Mouse (Mus musculus) cerebellum, adult 9-10 months (tissue): ENCODE data around the gene Dclre1c.

Experiments used
- DNase-seq: peaks from one replicate; pipeline ENCODE4 v3.0.0; 2022

The Dclre1c gene

DNA sequence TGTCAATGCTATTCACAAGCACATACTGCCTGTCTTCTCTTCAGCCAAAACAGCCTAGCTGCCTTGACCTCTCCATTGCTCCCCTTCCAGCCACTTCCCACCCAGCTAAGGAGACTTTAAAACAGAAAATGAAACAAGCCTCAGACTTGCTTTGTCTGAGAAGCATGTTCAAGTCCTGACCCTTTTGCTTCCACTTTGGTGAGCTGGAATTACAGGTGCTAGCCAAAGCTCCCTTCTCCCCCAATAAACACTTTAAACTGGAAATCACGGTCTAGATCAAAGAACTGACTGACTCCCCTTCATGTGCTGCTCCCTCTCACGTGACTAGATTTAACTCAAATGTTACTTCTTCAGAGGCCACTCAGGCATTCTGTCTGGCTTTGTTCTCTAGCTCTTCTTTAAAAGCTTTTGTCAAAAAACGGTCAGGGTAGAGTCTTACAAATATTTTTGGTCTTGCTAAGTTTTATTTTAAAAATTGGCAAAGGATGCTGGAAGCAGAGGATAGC, 51.9 kb downstream of the Dclre1c start:
- DNase-seq = peak; percentile 22

- DNase-seq = no peak
These were observed 56.3 kb downstream of the Dclre1c start for GRCm38 (mm10) chr2:3480239-3480638.

DNA sequence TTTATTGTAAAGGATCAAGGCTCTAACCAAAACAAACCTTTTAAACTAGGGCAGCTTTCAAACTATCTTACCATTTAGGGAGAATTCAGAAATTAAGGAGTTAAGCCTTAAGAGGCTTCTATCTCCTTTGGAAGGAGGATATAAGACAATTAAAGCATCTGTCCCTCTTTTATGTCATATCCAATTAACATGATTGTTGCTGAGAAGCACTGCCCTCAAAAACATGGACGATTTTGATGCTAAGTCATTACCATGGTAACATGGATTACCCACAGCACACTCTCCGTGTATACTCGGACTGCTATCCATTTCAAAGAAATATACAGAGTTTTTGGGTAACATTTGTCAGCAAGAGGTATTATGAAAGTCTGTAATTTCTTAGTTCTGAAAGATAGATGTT, 65.9 kb downstream of the Dclre1c start:
- DNase-seq = no peak

DNA sequence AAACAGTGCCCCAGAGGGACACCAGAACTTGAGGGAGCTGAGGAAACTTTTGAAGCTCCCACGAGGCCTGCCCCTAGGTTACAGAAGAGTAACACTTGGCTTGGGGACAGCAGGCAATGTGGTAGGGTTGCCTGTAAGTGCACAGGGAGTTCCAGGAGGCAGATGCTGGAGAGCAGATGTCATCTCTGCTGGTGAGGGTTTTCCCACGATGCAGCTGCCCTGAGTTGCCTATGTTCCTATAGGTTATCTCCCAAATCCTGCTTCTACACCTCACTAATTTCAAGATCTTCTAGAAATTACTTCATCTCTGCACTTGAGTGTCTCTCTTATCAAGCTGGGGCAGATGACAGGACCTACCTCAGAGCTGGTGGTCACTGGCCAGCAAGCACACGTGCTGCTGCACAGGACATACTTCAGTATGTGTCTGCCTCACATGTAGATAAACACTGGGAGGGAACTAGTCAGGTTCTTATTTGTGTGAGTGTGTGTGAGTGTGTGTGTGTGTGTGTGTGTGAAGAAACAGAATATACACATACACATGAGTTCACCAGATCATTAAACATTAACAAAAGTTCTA, 70.0 kb downstream of the Dclre1c start:
- DNase-seq = no peak

- DNase-seq = no peak
These were observed 75.6 kb downstream of the Dclre1c start for GRCm38 (mm10) chr2:3499543-3499942.

DNA sequence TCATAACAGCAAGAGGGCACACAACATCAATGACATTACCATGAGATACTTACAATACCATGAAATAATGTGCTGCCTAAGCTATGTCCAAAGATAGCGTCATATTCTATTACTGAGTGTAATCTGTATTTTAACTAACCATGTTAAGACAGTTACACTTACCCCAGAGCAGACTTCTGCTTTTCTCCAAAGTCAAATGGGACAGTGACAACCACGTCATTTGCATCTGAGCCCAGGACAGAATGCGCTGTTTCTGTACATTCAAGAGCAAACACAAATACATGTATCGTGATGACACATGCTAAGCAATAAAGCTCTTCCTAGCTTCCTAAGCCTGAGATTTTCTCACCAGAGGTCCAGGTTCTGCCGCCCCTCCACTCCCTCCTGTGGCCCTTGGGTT, 77.0 kb downstream of the Dclre1c start:
- DNase-seq = no peak

DNA sequence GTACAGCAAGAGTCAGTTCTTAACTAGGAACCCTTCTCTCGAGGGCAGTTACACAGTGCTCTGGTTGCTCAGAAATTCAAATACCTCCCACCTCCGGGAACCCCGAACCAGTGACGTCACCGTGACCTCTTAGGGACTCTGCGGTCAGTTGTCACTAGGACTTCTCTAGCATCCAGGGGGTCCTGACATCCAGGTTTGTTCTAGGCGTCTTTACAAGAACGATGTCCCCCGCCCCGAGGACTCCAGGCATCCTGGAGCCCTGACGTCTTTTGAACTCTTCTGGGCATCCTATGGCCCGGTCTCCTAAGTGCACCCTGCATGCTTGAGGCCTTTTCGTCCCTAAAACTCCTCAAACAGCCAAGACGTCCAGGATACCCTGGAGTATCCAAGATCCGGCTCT, 88.1 kb downstream of the Dclre1c start:
- DNase-seq = peak; percentile 72

- DNase-seq = peak; percentile 99
These were observed 88.9 kb downstream of the Dclre1c start, which contains the start of the genes Gm45902, Hspa14 and Cdnf for GRCm38 (mm10) chr2:3512552-3513454. Gene Gm45902 (minus strand): TSS chr2:3512790. Gene Hspa14 (minus strand): TSS chr2:3512814. Gene Cdnf (plus strand): TSS chr2:3513030.
